Mouse (Mus musculus): ENCODE results near the gene Gm10961.
A peak's percentile ranks its signal among the peaks of the same experiment; 100 is the strongest.

Gene Gm10961

DNA sequence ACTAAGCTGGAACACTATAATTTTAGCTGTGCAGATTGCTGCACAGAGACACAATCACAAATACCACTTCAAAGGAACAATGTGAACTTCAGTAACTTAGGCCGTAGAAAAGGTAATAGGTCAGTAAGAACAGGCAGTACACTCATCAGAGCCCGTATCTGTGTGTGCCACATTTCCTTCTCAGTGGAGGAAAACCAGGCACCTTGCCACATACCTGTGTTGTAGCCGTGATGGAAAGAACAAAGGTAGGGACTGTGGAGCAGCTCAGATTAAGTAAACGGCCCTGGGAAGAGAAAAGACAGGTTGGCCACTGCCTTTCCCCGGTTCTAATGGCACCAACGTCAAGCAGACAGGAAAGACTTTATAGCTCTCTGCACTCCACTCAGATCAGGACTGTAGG, 36.3 kb downstream of the Gm10961 start:
- DNase-seq: no peak

DNA sequence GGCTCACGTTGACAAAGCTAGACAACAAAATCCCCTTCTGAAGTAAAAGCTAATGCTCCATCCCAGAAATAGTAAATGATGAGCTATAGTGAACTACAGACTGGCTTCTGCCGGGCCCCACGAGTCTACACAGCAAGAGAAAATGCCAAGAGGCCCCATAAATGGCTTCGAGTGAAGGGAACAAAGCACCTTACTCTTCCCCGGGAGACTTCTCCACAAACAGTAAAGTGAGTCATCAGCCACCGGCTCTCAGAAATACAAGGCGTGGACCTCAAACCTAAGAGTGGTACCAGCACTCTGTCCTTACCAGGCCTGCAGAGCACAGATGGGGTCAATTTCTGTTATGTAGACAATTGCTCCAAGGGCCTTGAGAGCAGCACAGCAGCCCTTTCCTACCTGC, 37.7 kb downstream of the Gm10961 start:
- DNase-seq: no peak

- DNase-seq: no peak
These were observed 39.4 kb downstream of the Gm10961 start for GRCm38 (mm10) chr3:107670500-107670899.

DNA sequence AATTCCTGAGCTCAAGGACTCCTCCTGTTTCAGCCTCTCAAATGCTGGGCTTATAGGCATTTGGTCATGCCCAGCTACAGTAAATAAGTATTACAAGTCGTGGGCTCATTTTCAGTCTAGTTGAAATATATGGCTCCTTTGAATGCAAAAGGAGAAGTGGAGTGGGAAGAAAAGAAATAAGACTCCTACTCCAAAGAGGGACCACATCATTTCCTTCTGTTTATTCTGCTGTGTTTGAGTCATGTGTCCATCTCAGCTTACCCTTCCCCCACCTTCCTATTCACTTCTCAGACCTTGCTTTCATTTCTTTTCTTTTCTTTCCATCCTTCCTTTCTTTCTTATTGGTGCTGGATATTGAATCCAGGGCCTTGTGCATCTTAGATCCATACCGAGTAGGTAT, 40.4 kb downstream of the Gm10961 start:
- DNase-seq: no peak

- DNase-seq: peak; percentile 75
These were observed 49.9 kb downstream of the Gm10961 start for GRCm38 (mm10) chr3:107680790-107681576.

Measured in layer of hippocampus, adult 9-11 months (tissue).